In the genomic region with DNA sequence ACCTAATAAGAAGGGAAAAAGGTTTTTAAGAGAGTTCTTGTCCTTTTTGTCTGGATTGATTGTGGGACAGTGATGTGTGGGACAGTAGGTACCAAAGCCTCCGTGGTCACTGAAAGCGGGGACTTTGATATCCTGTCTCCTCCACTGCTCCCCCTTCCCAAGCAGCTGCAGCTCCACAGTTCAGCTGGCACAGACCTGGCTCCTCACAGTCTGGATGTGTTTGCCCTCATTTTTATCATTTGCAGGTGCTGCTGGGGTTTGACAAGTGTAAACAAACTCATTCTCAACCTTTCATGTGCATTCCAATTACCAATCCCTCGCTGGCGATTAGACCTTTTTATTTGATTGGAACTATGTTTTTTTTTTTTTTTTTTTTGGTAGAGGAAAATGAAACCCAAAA, we compare ENCODE assay signal across 12 mouse cellular contexts.
A peak's percentile ranks its signal among the peaks of the same experiment; 100 is the strongest.
DNase-seq lines count a peak whose midpoint lies in the region.
"Had no signal": no experiment of that assay in that cellular context is flagged by ENCODE, and none has a peak within 500 bp of the region (broad histone marks: within the 10 kb centered on the region; RNA-seq: fewer than 3 reads in every experiment).

No protein-coding gene starts in this region.

- 25% methylated on average over 4 of the region's 4 CpGs for WGBS in large intestine, adult 2 months

- DNase-seq in embryo, embryonic 10 days (ENCODE audit: low spot score), result peak; percentile 16
- no peak for DNase-seq in embryo, embryonic 9.5 days (ENCODE audit: extremely low spot score)
- peak; percentile 52 for DNase-seq in Muller cell, postnatal 12 days (ENCODE audit: inconsistent ontology term)
- DNase-seq in large intestine, adult 2 months (ENCODE audit: low read depth, low spot score), result peak; percentile 44
- peak; percentile 74 for DNase-seq in retina, postnatal 1 day
- no peak for DNase-seq in gastrocnemius, adult 18-20 months (ENCODE audit: low spot score)
- DNase-seq in ovary, adult 18-20 months (ENCODE audit: low spot score), result no peak
- no peak for DNase-seq in cerebellum, postnatal 25 days
- DNase-seq: adrenal gland, adult 8-10 months; cerebellum, adult 18-20 months; lung, postnatal 10 days; thymus, postnatal 25 days had no signal

Comparison
In these comparisons a context has a peak if more than half of its experiments do, and no peak if none do; other contexts are left out.
1. DNase-seq: peak in embryo, embryonic 10 days (single experiment), Muller cell, postnatal 12 days (single experiment), large intestine, adult 2 months (single experiment) and retina, postnatal 1 day (single experiment); none in embryo, embryonic 9.5 days (single experiment), gastrocnemius, adult 18-20 months (single experiment), ovary, adult 18-20 months (single experiment) and cerebellum, postnatal 25 days (0 of 2).